ENCODE assay signal across 22 mouse cellular contexts in genomic region chr4:105437141-105437540, GRCm38 (mm10).
DNase-seq lines count a peak whose midpoint lies in the region; ATAC-seq and TF ChIP-seq lines count a peak whose summit lies in the region.
"Had no signal": no experiment of that assay in that cellular context is flagged by ENCODE, and none has a peak within 500 bp of the region (broad histone marks: within the 10 kb centered on the region; RNA-seq: fewer than 3 reads in every experiment).

No protein-coding gene starts in this region.

- peak; percentile 36 for DNase-seq in heart, postnatal 4 days
- peak; percentile 88 for DNase-seq in lung, embryonic 14.5 days
- DNase-seq in lung, postnatal 10 days = no peak
- DNase-seq in NIH3T3 (ENCODE audit: low read depth) = peak; percentile 40
- peak; percentile 33 for DNase-seq in brain, adult 2 months (ENCODE audit: low read depth, low spot score)
- no peak for DNase-seq in spleen, postnatal 10 days (ENCODE audit: low spot score in 2 of 2)
- DNase-seq: adrenal gland, adult 8-10 months; adrenal gland, postnatal 36 days; cerebellum, adult 18-20 months; cerebellum, adult 9-11 months; cerebellum, postnatal 36 days; gastrocnemius, adult 2 months; gastrocnemius, postnatal 25 days; heart, postnatal 36 days had no signal

- H3K9me3 ChIP-seq in heart, embryonic 12.5 days (replicated peaks) = 0 out of 2 replicates have a peak, but pooled peaks cover 4% of the 10 kb centered on the region
- no peaks in the 10 kb centered on the region; the same call in 1 of the 2 replicates for H3K9me3 ChIP-seq in lung, embryonic 14.5 days (ENCODE audit: low read depth, low read length)
- H3K9me3 ChIP-seq: embryonic facial prominence, embryonic 13.5 days; forebrain, embryonic 13.5 days; heart, embryonic 10.5 days; heart, embryonic 15.5 days; hindbrain, embryonic 15.5 days had no signal

- H3K36me3 ChIP-seq in heart, embryonic 12.5 days = no peaks in the 10 kb centered on the region
- H3K36me3 ChIP-seq in lung, embryonic 14.5 days (ENCODE audit: insufficient read depth) = no peaks in the 10 kb centered on the region
- H3K36me3 ChIP-seq: embryonic facial prominence, embryonic 13.5 days; heart, embryonic 10.5 days; heart, embryonic 15.5 days; hindbrain, embryonic 15.5 days had no signal

- H3K27ac ChIP-seq in heart, embryonic 12.5 days (ENCODE audit: poor library complexity, severe bottlenecking) = no peak overlapping the region
- H3K27ac ChIP-seq in lung, embryonic 14.5 days (ENCODE audit: low read depth) = no peak overlapping the region
- H3K27ac ChIP-seq: embryonic facial prominence, embryonic 13.5 days; forebrain, embryonic 13.5 days; gastrocnemius, adult 2 months; heart, embryonic 10.5 days; heart, embryonic 15.5 days; hindbrain, embryonic 15.5 days had no signal

- H3K27me3 ChIP-seq in heart, embryonic 12.5 days (replicated peaks) = no peaks in the 10 kb centered on the region
- no peaks in the 10 kb centered on the region for H3K27me3 ChIP-seq in lung, embryonic 14.5 days (ENCODE audit: insufficient read depth, low read length)
- H3K27me3 ChIP-seq: embryonic facial prominence, embryonic 13.5 days; forebrain, embryonic 13.5 days; heart, embryonic 15.5 days; hindbrain, embryonic 15.5 days had no signal

- TF ChIP-seq CTCF in lung, embryonic 14.5 days (IDR thresholded peaks at IDR 0.05; ENCODE audit: low read depth) = no peak

- no peak overlapping the region for H3K9ac ChIP-seq in heart, embryonic 12.5 days
- H3K9ac ChIP-seq in lung, embryonic 14.5 days = no peak overlapping the region
- H3K9ac ChIP-seq: embryonic facial prominence, embryonic 13.5 days; forebrain, embryonic 13.5 days; heart, embryonic 15.5 days; hindbrain, embryonic 15.5 days had no signal

- no peak overlapping the region for H3K4me2 ChIP-seq in heart, embryonic 12.5 days
- no peak overlapping the region for H3K4me2 ChIP-seq in lung, embryonic 14.5 days
- H3K4me2 ChIP-seq: embryonic facial prominence, embryonic 13.5 days; forebrain, embryonic 13.5 days; heart, embryonic 15.5 days; hindbrain, embryonic 15.5 days had no signal

- H3K4me3 ChIP-seq in heart, embryonic 12.5 days = no peak overlapping the region
- H3K4me3 ChIP-seq in lung, embryonic 14.5 days (ENCODE audit: low read depth, low read length) = no peak overlapping the region
- H3K4me3 ChIP-seq: embryonic facial prominence, embryonic 13.5 days; forebrain, embryonic 13.5 days; gastrocnemius, adult 2 months; heart, embryonic 10.5 days; heart, embryonic 15.5 days; hindbrain, embryonic 15.5 days had no signal

- WGBS in heart, embryonic 12.5 days = 43% methylated on average over 5 of the region's 5 CpGs
- WGBS in lung, embryonic 14.5 days = 39% methylated on average over 5 of the region's 5 CpGs

- H3K4me1 ChIP-seq in heart, embryonic 12.5 days (replicated peaks) = peaks cover 4% of the 10 kb centered on the region; the same call in 1 of the 2 replicates
- H3K4me1 ChIP-seq in lung, embryonic 14.5 days (ENCODE audit: insufficient read depth) = no peaks in the 10 kb centered on the region
- H3K4me1 ChIP-seq: embryonic facial prominence, embryonic 13.5 days; forebrain, embryonic 13.5 days; hindbrain, embryonic 15.5 days had no signal

- no peak for ATAC-seq in heart, embryonic 12.5 days (ENCODE audit: insufficient number of reproducible peaks, low FRiP score)
- no peak; the same call in 1 of the 2 replicates for ATAC-seq in lung, embryonic 14.5 days (ENCODE audit: insufficient read depth)
- ATAC-seq: forebrain, embryonic 13.5 days; inflammation-experienced regulatory T-cells, adult 6 months; intestine, postnatal 0 days had no signal

Comparison
In these comparisons a context has a peak if more than half of its experiments do, and no peak if none do; other contexts are left out.
1. DNase-seq: peak in heart, postnatal 4 days (single experiment), lung, embryonic 14.5 days (single experiment), NIH3T3 (single experiment) and brain, adult 2 months (single experiment); none in lung, postnatal 10 days (single experiment) and spleen, postnatal 10 days (0 of 2).